Mouse (Mus musculus) ES-E14 (cell line): ENCODE measurements around the gene Slc35e3.

Source experiments
- CHD2 ChIP-seq: IDR thresholded peaks from 2 replicates; pipeline ENCODE4 v1.6.1; 2014; ENCODE audit warnings: mild to moderate bottlenecking, low read depth, low read length, inconsistent platforms
- MAFK ChIP-seq: IDR thresholded peaks from 2 replicates; pipeline ENCODE4 v1.6.1; 2014; ENCODE audit warnings: mild to moderate bottlenecking, low read depth, low read length, inconsistent platforms; ENCODE audit not compliant: insufficient read depth
- ZNF384 ChIP-seq: IDR thresholded peaks from 2 replicates; pipeline ENCODE4 v1.6.1; 2012; ENCODE audit warnings: low read depth, low read length, inconsistent platforms

- TF ChIP-seq ZNF384 (no peak), CHD2 (no peak), MAFK (no peak)
Observed at GRCm38 (mm10) chr10:117762966-117763365, 16.8 kb upstream of the Slc35e3 start.
